Mouse (Mus musculus) heart, postnatal 10 days (tissue): Measurements from ENCODE around the gene Esyt2. TPM values are rescaled to one million over a fixed set of nuclear protein-coding genes. Genes with fewer than 3 reads are reported as not detected.
A peak's percentile ranks its signal among the peaks of the same experiment; 100 is the strongest.
"Not testable (repeated sequence)": the region's sequence is repeated elsewhere in the genome, so short reads cannot be mapped to it uniquely, and the experiment has no call there.

Source experiments
- DNase-seq, 2 experiments: peaks; one replicate each; pipeline ENCODE4 v3.0.0; 2021
- intact Hi-C: fragments of 180-260 bp; cut with DNase I; formaldehyde crosslinking; loops from one replicate; pipeline ENCODE4 v1.15.1; 2025
- total RNA-seq, 2 experiments: library from RNA; stranded (reverse); gene quantifications; 2 replicates each; pipeline ENCODE4 v1.2.3; 2021

Esyt2 gene
- 10 to 100 TPM; 38.7 to 42.9 TPM for total RNA-seq

DNA sequence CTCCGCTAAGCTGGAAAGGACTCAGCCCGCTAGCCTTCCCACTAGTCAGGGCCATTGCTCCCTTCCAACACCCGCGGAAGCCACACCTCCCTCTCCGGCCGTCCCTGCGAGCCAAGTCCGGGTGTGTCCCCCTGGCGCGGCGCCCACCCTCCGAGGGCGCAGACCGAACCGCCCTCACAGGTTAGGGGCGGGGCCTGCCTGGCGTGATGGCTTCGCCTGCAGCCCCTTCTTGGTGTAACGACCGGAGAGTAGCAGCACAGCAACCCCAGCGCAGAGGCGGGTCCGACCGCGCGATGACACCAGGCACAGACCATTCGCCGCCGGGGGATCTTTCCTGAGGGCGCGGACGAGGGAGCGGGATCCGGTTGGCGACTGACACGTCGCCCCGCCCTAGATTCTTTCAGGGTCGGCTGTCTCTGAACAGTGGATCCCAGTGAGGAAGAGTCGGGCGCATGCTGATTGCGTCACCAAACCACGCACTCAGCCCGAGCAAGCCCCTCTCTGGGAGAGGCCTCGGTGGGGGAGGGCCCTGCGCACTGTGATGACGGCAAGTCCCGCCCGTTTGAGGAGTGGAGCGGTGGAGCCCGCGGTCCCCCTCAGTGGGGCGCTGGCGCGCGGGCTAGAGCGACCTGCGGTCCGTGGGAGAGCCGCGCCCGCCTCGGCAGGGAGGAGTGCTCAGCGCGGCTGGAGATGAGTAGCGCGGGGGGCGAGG, at the start of gene Esyt2:
Gene Esyt2 (plus strand): TSS at position 544 of the 712 bp plus-strand sequence.
- intact Hi-C loops: loop anchor here (2.0 to 10.0 kb wide), 4 partner anchors 46 to 236 kb away; partner anchors contain the start of genes Ncapg2 and Zfp386
- DNase-seq: peak; percentile 100

DNA sequence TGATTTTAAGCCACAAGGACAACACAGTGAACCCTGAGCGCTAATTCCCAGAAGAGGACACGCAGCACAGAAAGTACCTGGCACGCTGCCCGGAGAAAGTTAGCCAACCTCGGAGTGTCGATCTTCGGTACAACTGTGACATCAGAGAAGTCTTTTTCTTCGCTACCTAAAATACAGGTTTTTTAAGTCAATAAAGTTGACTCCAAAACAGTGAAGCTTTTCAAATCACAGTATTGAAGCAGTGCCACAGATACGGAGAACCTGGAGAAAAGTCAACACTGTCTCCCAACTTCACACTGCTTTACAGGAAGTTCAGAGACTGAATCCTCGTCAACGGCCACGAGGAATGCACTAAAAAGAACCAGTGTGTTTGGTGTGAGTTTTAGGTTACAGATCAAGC, 49.4 kb upstream of the Esyt2 start:
- peak; percentile 78 to 83 for DNase-seq
- intact Hi-C loops: loop anchor here (5.0 kb wide), 1 partner anchor 51 kb away; the partner anchor contains the start of gene Esyt2

DNA sequence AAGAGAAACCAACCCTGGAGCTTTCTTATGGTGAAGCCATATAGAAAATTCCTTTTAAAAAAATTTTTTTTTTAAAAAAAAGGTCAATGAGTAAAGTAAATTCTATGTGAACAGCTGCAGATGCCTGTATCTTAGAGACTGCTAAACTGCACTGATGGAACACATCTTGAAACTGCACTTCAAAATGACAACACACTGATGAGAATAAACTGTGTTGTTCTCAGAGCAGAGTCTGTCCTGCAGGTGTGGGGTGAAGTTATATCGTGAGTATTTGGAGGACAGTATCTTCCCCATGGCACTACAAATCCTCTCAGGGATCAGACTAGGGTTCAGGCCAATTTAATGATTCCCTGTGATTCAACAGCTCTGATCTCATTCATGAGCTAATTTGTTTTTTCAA, 48.9 kb upstream of the Esyt2 start:
- intact Hi-C loops: loop anchor here (5.0 kb wide), 1 partner anchor 50 kb away; the partner anchor contains the start of gene Esyt2
- peak in 1 of 2 experiments; percentile 7 for DNase-seq

DNA sequence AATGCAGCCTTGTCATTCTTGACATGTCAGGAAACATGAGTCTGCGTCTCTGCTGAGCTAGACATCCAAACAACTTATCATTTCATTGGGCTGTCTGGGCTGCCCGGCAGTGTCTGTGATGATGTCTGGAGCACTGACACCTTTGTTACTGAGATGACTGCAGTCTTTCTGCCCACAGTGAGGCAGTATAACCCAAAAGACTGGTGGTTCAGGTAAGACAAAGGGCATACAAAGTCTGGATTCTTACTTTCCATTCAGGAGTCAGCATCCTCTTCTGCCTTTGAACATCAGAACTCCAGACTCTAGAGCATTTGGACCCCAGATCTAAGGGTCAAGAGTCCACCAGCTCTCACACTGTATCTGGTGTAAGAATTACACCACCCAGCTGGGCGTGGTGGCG, 45.6 kb upstream of the Esyt2 start:
- intact Hi-C loops: no loop called here
- DNase-seq: no peak

DNA sequence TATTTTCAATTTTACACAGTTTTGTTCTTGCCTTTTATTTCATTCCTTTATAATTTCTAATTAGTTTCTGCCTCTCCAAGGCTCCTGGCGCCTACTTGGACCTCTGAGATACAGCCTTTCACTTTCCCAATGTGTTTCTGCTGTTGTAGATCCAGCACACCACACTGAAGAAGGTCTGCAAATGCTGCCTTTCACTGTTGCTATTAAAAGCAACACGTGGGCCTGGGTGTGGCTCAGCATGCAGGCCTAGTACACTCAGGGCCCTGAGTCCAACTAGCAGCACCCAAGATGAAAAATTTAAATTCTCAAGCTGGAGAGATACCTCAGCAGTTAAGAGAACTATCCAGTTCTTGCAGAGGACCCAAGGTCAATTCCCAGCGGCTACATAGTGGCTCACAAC, 44.3 kb upstream of the Esyt2 start:
- intact Hi-C loops: no loop called here
- no peak for DNase-seq

DNA sequence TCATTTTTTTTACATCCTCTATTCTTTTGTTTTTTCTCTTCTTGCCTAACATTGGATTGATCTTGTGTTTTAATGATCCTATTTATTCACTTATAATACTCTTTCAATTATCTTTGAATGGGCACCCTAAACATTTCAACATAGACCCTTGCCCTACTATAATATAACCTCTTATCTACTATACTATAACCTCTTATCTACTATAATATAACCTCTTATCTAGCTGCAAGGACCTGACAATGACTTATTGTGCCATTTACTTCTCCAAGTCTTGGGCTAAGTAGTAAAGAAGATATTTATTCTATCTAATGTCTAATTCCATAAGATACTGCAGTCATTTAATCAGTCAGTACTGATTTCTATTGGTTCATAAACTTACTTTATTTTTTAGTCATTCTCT, 42.6 kb upstream of the Esyt2 start:
- no peak for DNase-seq
- intact Hi-C loops: no loop called here

DNA sequence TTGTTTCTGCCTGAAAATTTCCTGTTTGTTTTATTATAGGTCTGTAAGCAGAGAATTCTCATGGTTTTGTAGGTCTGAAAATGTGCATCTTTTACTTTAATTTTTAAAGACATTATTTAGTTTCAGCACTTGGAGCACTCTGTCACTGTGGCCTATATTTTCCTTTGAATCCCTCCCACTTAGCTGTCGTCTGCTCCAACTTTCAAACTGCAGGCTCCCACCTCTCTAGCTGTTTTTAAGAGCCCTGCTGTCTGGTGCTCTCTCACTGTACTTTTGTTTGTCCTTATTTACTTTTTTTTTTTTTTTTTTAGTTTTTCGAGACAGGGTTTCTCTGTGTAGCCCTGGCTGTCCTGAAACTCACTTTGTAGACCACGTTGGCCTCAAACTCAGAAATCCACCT, 42.2 kb upstream of the Esyt2 start:
- no peak for DNase-seq
- intact Hi-C loops: no loop called here

DNA sequence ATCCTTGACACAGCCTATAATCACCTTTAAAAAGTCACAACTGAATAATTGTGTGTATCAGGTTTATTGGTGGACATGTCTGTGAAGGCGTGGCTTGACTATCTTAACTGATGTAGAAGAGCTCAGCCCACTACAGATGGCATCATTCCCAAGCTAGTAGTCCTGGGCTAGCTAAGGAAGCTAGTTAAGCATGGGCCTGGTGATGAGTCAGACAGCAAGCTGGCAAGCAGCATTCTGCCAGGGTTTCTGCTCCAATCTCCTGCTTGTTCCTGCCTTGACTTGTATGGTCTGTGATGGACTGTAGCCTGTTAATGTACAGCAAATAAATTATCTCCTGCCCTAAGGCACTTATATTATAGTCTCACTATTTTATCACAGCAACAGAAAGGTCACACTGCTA, 36.4 kb upstream of the Esyt2 start:
- intact Hi-C loops: no loop called here

DNA sequence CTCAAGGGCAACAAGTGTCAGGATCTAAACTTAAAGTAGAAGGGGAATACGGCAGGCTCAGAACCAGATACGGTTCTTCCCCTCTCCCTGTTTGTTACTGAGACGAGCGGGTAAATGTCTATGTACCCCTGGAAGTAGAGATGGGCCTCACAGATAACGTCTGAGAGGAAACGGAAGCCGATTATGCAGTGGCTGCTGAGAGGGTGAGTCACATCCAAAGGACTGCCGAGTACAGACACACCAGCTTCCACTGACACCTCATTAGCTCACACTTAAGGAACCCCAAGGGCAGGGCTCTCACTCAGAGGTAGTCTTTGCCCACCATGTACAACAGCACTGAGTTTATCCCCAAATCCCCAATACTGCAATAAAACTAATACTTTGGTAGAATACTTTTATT, 26.3 kb upstream of the Esyt2 start:
- intact Hi-C loops: no loop called here
- no peak for DNase-seq

More for the DNA sequence above, 36.4 kb upstream of the Esyt2 start:
- DNase-seq: no peak

DNA sequence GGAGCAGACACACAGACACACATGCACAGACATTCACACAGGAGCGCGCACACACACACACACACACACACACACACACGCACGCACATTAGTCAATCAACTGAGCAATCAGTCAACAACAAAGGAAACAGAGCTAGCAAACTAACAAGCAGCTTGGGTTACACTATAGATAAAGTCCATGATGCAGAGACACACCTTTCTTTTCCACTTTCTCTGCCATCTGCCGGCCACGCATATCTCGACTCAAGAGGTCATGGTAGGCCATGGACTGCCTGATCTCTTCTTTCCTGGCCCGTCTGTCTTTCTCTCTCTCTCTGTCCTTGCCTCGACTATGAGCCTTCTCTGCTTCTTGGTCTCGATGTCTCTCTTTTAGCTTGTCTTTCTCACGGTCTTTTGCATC, 25.4 kb upstream of the Esyt2 start:
- DNase-seq: no peak
- intact Hi-C loops: no loop called here

DNA sequence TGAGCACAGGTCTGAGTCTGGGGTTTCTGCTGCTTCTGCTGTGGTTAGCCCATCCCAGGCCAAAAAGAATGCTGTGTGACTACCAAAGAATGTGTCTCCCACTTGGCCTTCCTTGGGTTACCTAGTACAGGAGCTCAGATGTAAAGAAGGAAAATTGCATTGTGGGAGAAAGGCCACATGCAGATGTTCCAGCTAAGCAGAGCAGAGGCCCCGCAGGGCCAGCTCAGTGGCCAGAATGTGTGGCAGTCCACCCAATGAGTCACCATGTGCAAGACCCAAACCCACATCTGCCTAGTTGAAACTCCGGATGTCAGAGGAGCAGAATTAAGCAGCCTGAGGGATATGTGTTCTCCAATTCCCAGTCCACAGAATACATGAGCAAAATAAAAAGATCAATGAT, 22.7 kb upstream of the Esyt2 start:
- intact Hi-C loops: no loop called here
- no peak for DNase-seq

DNA sequence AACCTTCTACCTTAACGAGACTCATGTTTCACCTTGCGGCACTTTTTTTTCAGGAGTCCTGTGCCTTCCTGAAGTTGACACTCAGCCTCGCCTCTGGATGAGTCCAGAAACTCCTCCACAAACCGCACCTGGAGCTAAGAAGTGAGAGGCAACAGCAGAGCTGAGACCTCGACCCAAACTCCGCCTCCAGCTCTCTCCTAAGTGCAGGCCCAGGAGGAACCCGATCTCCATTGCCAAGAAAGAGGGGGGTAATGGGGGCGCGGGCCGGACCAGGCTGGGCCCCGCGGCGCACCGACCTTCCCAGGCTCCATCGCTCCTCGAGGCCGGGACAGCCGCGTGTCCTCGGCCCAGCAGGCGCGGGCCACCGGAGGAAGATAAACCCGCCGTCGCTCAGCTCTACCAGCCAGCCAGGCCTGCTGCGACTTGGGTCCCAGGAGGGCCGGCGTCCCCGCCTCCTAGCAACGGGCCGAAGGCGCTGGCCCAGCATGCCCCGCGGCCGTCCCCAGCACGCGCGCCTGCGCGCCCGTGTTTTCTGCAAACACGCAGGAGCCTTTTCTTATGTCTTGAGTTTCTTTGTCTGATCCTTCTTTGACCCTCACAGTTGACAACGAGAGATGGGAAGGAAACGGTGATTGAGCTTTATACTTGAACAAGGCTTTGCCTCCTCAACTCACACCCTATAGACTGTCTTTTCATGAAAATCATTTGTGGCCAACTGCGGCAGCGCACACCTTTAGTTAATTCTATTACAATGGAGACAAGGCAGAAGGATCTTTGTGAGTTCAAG, 18.2 kb upstream of the Esyt2 start, which contains the start of gene Wdr60:
Gene Wdr60 (minus strand): TSS at position 468 of the 787 bp plus-strand sequence.
- peak; percentile 90 for DNase-seq
- intact Hi-C loops: loop anchor here (5.0 kb wide), 1 partner anchor 140 kb away; no protein-coding TSS in a partner anchor

DNA sequence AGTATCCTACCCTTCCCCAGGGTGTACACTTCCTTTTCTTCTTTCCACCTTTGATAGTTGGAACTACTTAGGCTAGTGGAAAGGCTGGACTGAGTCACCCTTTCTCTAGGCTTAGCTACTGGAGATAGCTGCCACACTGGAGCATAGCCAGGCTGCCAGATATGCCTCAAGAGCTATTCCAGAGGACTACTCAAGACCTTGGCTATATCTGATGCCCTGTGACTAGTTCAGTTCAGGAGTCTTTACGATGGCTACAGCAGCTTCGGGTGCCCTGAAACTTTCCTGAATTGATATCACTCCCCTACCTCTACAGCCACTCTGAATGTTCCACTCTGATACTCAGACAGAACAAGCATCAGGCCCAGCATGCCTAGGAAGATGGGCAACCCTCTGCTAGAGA, 16.2 kb upstream of the Esyt2 start:
- intact Hi-C loops: loop anchor here (2.0 to 5.0 kb wide), 2 partner anchors 14 to 138 kb away; no protein-coding TSS in a partner anchor
- DNase-seq: no peak

DNA sequence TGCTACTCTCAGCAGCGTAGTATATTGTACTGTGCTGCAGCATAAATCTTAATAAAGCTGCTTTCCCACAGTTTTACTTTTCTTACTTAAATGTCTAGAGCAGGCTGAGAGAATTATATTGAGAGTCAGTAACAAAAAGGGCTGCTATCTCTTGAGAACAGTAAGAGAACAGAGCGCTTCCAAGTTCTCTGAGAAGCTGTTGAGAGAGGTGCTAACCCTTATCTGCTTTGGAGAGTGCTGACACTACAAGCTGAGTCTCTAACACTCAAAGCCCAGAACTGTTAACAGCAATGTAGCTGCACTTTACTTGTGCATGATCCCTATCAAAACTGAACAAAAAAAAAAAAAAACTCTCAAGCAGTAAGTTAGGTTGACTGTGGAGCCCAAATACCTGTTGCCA, 15.7 kb upstream of the Esyt2 start:
- no peak for DNase-seq
- intact Hi-C loops: loop anchor here (2.0 kb wide), 1 partner anchor 14 kb away; no protein-coding TSS in a partner anchor

DNA sequence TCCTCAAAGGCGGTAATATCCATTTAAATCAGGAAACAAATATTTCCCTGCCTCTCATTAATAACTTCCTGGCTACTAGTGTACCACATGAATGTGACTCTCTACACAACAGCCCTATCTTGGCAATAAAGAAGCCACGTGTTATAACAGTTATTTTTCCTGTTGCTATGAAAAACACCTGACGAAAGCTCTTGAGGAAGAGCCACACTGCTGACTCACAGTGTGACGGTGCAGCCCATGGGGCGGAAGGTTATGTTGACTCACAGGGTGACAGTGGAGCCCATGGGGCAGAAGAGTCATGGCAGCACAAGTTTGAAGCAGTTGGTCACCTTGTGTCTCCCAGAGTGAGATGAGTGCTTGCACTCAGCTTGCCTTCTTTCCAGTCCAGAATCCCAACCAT, 11.5 kb upstream of the Esyt2 start:
- no peak for DNase-seq
- intact Hi-C loops: no loop called here

DNA sequence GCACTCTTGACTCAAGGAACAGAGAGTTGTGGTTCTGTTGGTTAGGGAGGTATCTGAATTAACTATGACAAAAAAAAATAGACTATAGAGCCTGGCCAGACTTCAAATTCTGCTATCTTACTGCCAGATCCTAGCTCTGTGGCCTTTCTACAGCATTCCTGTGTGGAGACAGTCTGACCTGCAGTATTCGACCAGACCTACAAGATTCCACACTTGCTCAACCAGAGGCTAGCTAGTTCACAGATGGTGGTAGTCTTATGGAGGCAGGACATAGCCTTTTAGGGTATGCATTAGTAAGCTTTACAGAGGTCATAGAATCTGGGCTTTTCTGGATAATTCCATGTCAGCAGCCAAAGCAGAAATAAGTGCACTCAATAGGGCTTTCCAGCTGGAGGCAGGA, 10.5 kb upstream of the Esyt2 start:
- no peak for DNase-seq
- intact Hi-C loops: no loop called here

DNA sequence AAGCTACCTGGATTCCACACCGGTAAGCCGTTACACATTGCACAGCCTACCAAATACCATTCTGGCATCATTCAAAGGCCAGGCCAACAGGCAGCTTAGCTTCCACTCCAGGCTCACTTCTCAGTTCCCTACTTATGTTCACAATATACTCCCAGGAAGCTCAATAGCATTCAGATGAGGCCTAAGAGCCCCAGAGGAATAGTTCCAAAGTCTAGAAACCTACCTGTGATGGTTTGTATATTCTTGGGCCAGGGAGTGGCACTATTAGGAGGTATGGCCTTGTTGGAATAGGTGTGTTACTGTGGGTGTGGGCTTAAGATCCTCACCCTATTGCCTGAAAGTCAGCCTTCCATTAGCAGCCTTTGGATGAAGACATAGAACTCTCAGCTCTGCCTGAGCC, 9.9 kb upstream of the Esyt2 start:
- DNase-seq: no peak
- intact Hi-C loops: no loop called here

DNA sequence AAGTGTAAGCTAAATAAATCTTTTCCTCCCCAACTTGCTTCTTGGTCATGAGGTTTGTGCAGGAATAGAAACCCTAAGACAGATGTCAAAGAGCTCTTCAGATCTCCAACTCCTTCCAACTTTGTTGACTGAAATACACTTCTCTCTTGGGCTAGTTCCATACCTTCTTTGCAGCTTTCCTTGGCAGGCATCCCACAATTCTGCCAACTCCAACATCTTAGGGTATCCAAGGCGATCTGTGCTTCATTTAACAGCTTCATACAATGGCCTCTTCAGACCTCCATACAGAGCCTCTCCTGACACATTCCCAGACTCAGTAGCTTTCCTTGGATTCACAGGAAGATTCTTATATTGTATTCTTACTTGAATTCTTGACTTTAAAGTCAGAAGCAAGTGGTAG, 7.3 kb upstream of the Esyt2 start:
- no peak for DNase-seq
- intact Hi-C loops: no loop called here

DNA sequence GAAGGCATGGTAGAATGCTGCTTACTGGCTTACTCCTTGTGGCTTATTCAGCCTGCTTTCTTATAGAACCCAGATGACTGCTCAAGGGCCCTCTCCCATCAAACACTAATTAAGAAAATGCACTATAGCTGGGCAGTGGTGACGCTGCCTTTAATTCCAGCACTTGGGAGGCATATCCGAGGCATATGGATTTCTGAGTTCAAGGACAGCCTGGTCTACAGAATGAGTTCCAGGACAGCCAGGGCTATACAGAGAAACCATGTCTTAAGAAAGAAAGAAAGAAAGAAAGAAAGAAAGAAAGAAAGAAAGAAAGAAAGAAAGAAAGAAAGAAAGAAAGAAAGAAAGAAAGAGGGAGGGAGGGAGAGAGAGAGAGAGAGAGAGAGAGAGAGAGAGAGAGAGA, 5.9 kb upstream of the Esyt2 start, which contains the start of gene Gm11027:
Gene Gm11027 (plus strand): TSS at position 301 of the 400 bp plus-strand sequence.
- DNase-seq, intact Hi-C loops: not testable (repeated sequence)

DNA sequence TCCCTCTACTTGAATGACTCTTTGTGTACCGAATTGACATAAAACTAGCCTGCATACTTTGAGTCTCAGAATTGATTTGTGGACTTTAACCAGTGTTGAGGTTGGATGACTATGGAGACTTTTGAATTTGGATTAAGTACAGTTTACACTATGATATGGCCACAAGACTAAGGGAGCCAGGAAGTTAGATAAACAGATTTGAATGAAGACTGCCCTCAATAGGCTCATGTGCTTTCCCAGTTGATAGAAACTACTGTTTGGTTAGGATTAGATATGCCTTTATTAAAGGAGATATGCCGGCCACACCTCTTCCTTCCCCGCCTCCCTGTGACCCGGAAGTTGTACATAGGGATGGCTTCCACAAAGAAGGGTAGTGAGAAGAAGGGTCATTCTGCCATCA, 5.4 kb upstream of the Esyt2 start:
- intact Hi-C loops: no loop called here
- no peak for DNase-seq

DNA sequence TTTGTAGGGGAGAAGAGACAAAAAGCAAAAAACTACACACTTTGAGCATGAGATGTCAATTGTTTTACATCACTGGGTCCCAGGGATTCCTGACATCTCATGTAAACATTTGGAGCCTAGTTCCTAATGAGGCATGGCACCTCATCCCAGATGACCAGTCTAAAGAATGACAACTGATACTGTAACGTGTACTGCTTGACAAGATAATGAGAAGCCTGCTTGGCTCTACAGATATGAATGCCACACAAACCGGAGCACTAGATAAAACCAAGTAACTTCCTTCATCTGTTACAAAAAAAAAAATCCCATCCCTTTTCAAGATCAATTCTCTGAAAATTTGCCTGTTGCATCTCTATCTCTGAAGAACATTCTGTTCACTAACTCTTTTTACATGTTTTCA, 4.0 kb upstream of the Esyt2 start:
- intact Hi-C loops: no loop called here
- no peak for DNase-seq

DNA sequence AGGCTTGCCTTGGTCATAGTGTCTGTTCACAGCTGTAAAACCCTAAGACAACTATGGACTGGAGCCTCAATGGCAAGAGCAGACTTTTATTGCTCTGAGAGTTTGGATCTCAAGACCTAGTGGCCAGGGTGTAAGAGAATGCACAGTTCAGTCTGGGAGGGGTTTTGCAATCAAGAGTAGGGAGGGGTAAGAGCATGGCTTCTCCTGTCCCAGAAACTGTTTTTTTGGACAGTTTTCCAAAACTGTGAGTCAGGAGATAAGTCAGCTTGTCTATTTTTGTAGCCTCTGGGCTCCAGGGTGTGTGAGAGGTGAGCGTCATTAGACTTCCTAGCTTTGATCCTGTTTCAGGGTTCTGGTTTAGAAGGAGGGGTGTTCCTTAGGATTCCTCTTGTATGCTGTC, 2.5 kb upstream of the Esyt2 start:
- intact Hi-C loops: loop anchor here (2.0 kb wide), 1 partner anchor 14 kb away; no protein-coding TSS in a partner anchor

More for the DNA sequence above, 2.5 kb upstream of the Esyt2 start:
- no peak for DNase-seq
